Mouse (Mus musculus) embryonic facial prominence, embryonic 11.5 days (tissue): ENCODE data around the gene Nbeal2. TPM values are rescaled to one million over a fixed set of nuclear protein-coding genes. Genes with fewer than 3 reads are reported as not detected.
"Not testable (repeated sequence)": the region's sequence is repeated elsewhere in the genome, so short reads cannot be mapped to it uniquely, and the experiment has no call there.

Experiments
- ATAC-seq: fragments of 200-750 bp; cut with Nextera tagmentation; replicated peaks from 2 replicates; pipeline ENCODE4 v1.8.0; 2017; ENCODE audit warnings: low read depth; ENCODE audit not compliant: insufficient number of reproducible peaks, low FRiP score, low TSS enrichment
- DNase-seq: peaks from one replicate; pipeline ENCODE4 v3.0.0-alpha.2; 2015; ENCODE audit warnings: low spot score
- H3K27ac ChIP-seq: fragments of 300-500 bp; sonication (generic); replicated peaks from 2 replicates; pipeline ENCODE4 v1.5.1; 2014; ENCODE audit warnings: mild to moderate bottlenecking, low read depth, low read length, control low read depth
- H3K27me3 ChIP-seq: fragments of 300-500 bp; sonication (generic); 2 replicates; pipeline ENCODE4 v1.6.1; 2014; ENCODE audit warnings: mild to moderate bottlenecking, low read length, moderate library complexity, mixed read lengths; ENCODE audit not compliant: control insufficient read depth, insufficient read depth
- H3K36me3 ChIP-seq: fragments of 300-500 bp; sonication (generic); replicated peaks from 2 replicates; pipeline ENCODE4 v1.6.1; 2014; ENCODE audit warnings: low read depth, mild to moderate bottlenecking, low read length, moderate library complexity, mixed read lengths; ENCODE audit not compliant: control insufficient read depth, insufficient read depth
- H3K4me1 ChIP-seq: fragments of 300-500 bp; sonication (generic); 2 replicates; pipeline ENCODE4 v1.6.1; 2014; ENCODE audit warnings: low read length, mixed read lengths; ENCODE audit not compliant: control insufficient read depth, insufficient read depth
- H3K4me2 ChIP-seq: fragments of 300-500 bp; sonication (generic); 2 replicates; pipeline ENCODE4 v1.6.1; 2014; ENCODE audit warnings: low read depth, mild to moderate bottlenecking, control low read depth, low read length, moderate library complexity
- H3K4me3 ChIP-seq: fragments of 300-500 bp; sonication (generic); 2 replicates; pipeline ENCODE4 v1.5.1; 2014; ENCODE audit warnings: low read depth, low read length, control low read depth
- H3K9ac ChIP-seq: fragments of 300-500 bp; sonication (generic); replicated peaks from 2 replicates; pipeline ENCODE4 v1.6.1; 2014; ENCODE audit warnings: mild to moderate bottlenecking, control low read depth, low read length
- H3K9me3 ChIP-seq: fragments of 300-500 bp; sonication (generic); replicated peaks from 2 replicates; pipeline ENCODE4 v1.6.1; 2016; ENCODE audit warnings: mild to moderate bottlenecking, low read length, inconsistent platforms, mixed read lengths; ENCODE audit not compliant: control insufficient read depth
- WGBS: fragments of 180-500 bp; shearing (Covaris S2); extraction: QIAGEN DNeasy Blood & Tissue Kit; methylation state at CpG from one replicate; pipeline ENCODE4 v1.1.7; 2014; 5-methylcytosine and 5-hydroxymethylcytosine counted together
- polyA plus RNA-seq: library from polyadenylated mRNA; unstranded; fragments of >200 nt; fragmentation: Nextera tagmentation; extraction: Ambion mirVana; gene quantifications from 2 replicates; pipeline ENCODE4 v1.2.1, GENCODE M21; 2014

Gene Nbeal2
- polyA plus RNA-seq, 1 experiment from 2014 or later: 0.70 TPM

DNA sequence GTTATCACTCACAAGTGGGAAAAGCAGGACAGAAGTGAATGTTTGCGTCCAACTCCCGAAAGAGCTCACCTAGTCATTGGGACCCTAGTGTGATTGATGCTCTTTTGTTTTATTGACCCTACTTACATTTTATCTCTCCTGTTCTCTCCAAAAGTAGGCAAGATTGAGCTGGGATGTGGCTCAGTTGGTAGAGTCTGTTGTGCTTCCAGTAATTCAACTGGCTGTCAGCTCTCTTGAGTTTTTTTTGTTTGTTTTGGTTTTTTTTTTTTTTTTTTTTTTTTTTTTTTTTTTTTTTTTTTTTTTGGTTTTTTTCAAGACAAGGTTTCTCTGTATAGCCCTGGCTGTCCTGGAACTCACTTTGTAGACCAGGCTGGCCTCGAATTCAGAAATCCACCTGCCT lies 28.7 kb upstream of the Nbeal2 start:
- DNase-seq, H3K36me3 ChIP-seq, H3K27ac ChIP-seq, H3K4me2 ChIP-seq, H3K4me3 ChIP-seq, H3K9me3 ChIP-seq, ATAC-seq, H3K27me3 ChIP-seq, H3K4me1 ChIP-seq, H3K9ac ChIP-seq: not testable (repeated sequence)
- WGBS: 72% methylated on average over 3 of the region's 3 CpGs

DNA sequence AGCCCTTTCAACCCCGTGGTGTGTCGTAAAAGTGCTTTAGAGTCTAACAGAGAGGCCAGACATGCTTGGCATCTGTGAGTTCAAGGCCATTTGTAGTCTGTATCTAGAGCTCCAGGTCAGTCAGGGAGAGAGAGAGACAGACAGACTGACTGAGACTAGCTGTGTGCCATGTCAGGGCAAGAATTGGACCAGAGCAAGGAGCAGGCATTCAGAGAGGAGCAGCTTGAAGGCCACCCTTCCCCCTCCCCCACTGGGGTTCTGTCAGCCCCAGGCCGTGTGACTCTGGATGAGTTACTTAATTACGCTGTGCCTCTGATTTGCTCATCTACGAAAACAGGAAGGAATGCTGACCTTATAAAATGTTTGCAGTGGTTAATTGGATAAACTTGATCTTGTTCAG lies 28.3 kb upstream of the Nbeal2 start:
- DNase-seq (no peak), ATAC-seq (no peak)
- H3K9ac ChIP-seq: no peak overlapping the region
- H3K27ac ChIP-seq: no peak overlapping the region
- H3K4me3 ChIP-seq: no peak overlapping the region
- H3K4me1 ChIP-seq: no peaks in the 10 kb centered on the region
- H3K9me3 ChIP-seq: no peaks in the 10 kb centered on the region
- no peak overlapping the region for H3K4me2 ChIP-seq
- no peaks in the 10 kb centered on the region for H3K27me3 ChIP-seq
- 51% methylated on average over 5 of the region's 5 CpGs for WGBS
- no peaks in the 10 kb centered on the region for H3K36me3 ChIP-seq

DNA sequence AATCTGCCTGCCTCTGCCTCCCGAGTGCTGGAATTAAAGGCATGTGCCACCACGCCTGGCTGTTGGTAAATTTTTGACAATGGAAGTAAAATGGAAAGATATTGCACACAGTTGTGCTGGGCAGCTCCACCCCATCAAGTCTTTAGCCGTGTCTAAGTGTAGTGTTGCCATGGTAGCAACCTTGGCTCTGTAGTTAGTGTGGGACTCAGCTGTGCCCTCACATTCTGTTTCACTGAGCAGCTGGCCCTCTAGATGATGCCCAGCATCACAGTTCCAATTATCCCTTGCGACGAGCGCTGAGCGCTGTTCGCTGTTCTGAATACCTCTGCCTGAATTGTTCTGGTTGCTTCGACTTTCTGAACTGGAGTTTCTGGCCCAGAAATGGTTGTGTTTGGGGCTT lies 27.9 kb upstream of the Nbeal2 start:
- DNase-seq (no peak), ATAC-seq (peak; percentile 63; the same call in 1 of the 2 replicates)
- Histone ChIP-seq H3K4me2 (no peak overlapping the region), H3K9ac (no peak overlapping the region), H3K27me3 (no peaks in the 10 kb centered on the region), H3K4me3 (no peak overlapping the region), H3K36me3 (no peaks in the 10 kb centered on the region), H3K4me1 (no peaks in the 10 kb centered on the region), H3K9me3 (no peaks in the 10 kb centered on the region), H3K27ac (no peak overlapping the region)
- WGBS: 75% methylated on average over 9 of the region's 9 CpGs

DNA sequence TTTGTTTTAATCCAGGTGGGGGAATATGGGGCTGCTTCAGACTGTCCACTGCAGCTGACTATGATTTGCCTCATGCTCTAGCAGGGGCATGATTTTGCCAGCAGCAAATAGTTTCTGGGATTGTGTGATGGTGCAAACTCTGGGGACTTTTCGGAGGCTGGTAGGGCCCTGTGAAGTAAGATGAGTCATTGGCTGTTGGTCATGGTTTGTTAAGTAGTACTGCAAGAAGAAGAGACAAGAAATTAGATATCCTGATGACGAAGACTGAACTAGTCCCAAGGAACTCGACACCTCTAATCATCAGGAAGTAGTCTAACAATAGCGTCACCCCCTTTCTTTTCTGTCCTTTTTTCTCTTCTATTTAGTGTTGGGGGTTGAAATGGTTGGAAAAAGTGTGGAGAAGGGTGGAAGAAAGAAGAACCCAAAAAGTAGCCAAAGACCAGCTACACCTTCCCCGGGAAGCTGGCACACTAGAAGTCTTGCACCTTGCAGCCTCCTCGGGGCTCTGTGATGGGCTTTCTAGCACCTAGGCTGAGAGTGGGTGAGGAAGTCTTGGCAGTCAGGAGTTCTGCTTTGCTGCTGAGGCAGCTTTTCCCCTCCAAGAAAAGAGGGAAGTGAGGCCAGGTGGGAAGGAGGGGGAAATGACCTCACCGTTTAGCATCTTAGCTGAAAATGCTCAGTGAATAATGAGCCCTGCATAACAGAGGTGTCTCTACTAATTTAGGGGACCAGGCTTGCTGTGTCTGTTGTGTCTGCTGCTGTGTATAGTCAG lies 27.0 kb upstream of the Nbeal2 start:
- DNase-seq: no peak
- Histone ChIP-seq H3K27me3 (no peaks in the 10 kb centered on the region), H3K4me3 (no peak overlapping the region), H3K27ac (no peak overlapping the region), H3K9me3 (no peaks in the 10 kb centered on the region), H3K4me2 (no peak overlapping the region), H3K4me1 (no peaks in the 10 kb centered on the region), H3K36me3 (no peaks in the 10 kb centered on the region), H3K9ac (no peak overlapping the region)
- WGBS: 80% methylated on average over 7 of the region's 7 CpGs
- no peak for ATAC-seq

DNA sequence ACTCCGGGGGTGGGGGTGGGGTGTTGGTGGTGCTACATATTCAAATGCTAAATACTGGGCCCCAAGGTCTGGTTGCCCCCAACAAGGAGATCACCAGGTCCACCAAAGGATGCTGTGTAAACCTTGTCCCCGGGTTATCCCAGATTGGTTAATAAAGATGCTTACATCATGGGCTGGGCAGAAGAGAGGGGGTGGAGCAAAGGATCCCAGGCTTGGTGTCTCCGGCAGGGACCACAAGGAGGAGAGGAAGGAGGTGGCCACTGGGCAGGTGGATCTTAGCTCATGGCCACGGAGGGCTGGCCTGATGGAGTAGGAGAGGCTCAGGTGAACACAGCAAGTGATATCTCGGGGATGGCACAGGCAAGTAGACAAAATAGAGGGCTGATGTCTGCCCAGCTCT lies 24.9 kb upstream of the Nbeal2 start:
- ATAC-seq: no peak
- H3K27ac ChIP-seq: no peak overlapping the region
- no peaks in the 10 kb centered on the region for H3K36me3 ChIP-seq
- H3K4me2 ChIP-seq: no peak overlapping the region
- no peaks in the 10 kb centered on the region for H3K4me1 ChIP-seq
- H3K27me3 ChIP-seq: no peaks in the 10 kb centered on the region
- H3K9me3 ChIP-seq: no peaks in the 10 kb centered on the region
- no peak overlapping the region for H3K9ac ChIP-seq
- DNase-seq: no peak
- WGBS: 60% methylated on average over 5 of the region's 5 CpGs
- H3K4me3 ChIP-seq: no peak overlapping the region

DNA sequence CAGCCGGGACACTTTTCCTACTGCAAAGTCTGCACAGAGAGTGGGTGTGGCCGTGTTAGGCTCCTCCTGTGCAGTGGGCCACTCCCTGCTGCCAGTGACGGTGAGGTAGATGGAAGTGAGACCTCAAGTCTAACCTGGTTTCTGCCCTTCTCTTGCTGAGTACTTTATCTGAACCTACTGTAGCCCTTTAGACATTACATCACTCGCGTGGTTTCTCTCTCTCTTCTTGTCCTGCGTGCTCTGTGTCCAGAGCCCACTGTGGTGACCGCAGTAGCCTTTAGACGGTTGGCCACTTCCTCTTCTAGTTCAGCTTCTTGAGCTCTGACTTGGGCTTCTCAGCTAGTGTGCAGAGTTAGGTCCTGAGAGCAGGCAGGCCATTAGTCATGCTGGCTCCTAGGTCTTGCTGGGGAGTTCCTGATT lies 22.5 kb upstream of the Nbeal2 start:
- DNase-seq: no peak
- H3K4me1 ChIP-seq: no peaks in the 10 kb centered on the region
- WGBS: 87% methylated on average over 8 of the region's 8 CpGs
- H3K4me3 ChIP-seq: no peak overlapping the region
- no peak overlapping the region for H3K27ac ChIP-seq
- H3K27me3 ChIP-seq: no peaks in the 10 kb centered on the region
- H3K36me3 ChIP-seq: no peaks in the 10 kb centered on the region
- H3K9ac ChIP-seq: no peak overlapping the region
- H3K4me2 ChIP-seq: no peak overlapping the region
- no peaks in the 10 kb centered on the region for H3K9me3 ChIP-seq
- no peak for ATAC-seq

DNA sequence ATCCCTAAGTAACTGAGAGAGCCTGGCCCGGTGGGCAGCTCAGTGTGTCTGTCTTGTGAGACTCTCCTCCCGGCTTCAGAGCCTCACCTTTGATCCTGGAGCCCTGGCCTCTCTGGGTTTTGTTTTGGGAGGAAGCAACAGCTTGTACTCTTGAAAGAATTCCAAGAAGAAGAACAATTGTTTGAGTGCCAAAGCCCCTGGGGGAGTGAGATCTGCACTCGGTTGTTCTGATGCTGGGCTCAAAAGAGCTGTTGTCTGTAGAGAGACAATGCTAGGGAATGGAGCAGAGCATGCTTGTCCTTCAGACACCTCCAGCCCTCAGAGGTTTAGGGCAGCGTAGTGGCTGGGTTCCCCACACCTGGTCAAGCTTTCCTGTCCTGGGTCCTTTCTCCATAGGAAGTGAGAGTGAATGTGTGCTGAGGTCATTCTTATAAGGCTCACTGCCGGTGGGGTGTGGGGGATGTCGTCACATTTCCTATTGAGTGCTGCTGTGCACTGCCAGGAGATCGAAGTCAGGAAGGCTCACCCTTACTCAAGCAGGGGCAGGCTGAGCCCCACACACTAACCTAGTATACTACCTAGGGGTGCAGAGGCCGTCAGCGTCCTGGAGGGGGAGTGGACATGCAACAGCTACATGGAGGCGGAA lies 19.3 kb upstream of the Nbeal2 start:
- WGBS: 60% methylated on average over 10 of the region's 10 CpGs
- Histone ChIP-seq H3K4me2 (no peak overlapping the region), H3K9ac (no peak overlapping the region), H3K27ac (no peak overlapping the region), H3K9me3 (no peaks in the 10 kb centered on the region), H3K27me3 (no peaks in the 10 kb centered on the region), H3K4me3 (no peak overlapping the region), H3K4me1 (no peaks in the 10 kb centered on the region), H3K36me3 (no peaks in the 10 kb centered on the region)
- ATAC-seq (no peak), DNase-seq (no peak)

DNA sequence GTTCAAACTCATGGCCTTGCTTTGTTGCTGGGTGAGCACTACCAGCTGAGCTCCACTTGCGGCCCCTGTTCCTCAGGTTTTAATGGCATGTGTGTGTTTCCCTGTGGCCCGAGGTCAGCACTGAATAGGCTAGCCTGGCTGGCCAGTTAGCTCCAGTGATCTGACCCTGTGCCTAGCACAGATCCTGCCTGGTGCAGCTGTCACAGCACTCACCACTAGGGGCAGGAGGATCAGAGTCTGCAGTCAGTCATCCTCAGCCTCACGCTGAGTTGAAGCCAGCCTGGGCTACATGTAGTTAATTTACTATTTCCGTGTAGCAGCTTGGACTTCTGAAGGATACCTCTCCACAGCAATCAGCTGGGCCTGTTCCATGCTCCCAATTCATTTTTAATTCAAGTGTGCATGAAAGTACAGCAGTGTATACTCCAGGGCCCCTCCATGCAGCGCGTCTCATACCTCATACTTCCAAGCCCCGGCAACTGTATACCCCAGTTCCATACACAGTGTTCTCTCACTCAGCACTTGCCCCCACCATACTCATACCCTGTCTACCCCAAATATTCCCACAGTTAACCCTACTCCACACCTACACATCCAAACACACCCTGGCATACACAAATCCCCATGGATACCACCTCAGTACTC lies 18.6 kb upstream of the Nbeal2 start:
- Histone ChIP-seq H3K9ac (no peak overlapping the region), H3K27ac (no peak overlapping the region), H3K4me1 (no peaks in the 10 kb centered on the region), H3K4me2 (no peak overlapping the region), H3K27me3 (no peaks in the 10 kb centered on the region), H3K9me3 (no peaks in the 10 kb centered on the region), H3K4me3 (no peak overlapping the region), H3K36me3 (no peaks in the 10 kb centered on the region)
- no peak for DNase-seq
- ATAC-seq: peak; percentile 20; the same call in 1 of the 2 replicates
- WGBS: 64% methylated on average over 7 of the region's 7 CpGs
